Mouse (Mus musculus) embryo, embryonic 11.5 days (tissue): Measurements from ENCODE around the gene B3gnt8.
"Not testable (repeated sequence)": the region's sequence is repeated elsewhere in the genome, so short reads cannot be mapped to it uniquely, and the experiment has no call there.

Experiments
- DNase-seq: peaks from one replicate; pipeline ENCODE4 v3.0.0-alpha.2; 2012; ENCODE audit warnings: low read depth, low spot score

Gene B3gnt8

GRCm38 (mm10) chr7:25626509-25627430, at the start of gene B3gnt8:
Gene B3gnt8, plus strand, starts transcription at chr7:25626654.
- DNase-seq: no peak

- not testable (repeated sequence) for DNase-seq
Observed at GRCm38 (mm10) chr7:25576793-25577437, 49.5 kb upstream of the B3gnt8 start.

GRCm38 (mm10) chr7:25579441-25579840, 47.0 kb upstream of the B3gnt8 start:
- no peak for DNase-seq

- DNase-seq: no peak
Observed at GRCm38 (mm10) chr7:25582301-25582810, 44.1 kb upstream of the B3gnt8 start.

GRCm38 (mm10) chr7:25584651-25585050, 41.8 kb upstream of the B3gnt8 start:
- DNase-seq: no peak

- DNase-seq: no peak
Observed at GRCm38 (mm10) chr7:25585351-25586204, 40.9 kb upstream of the B3gnt8 start.

- no peak for DNase-seq
Observed at GRCm38 (mm10) chr7:25591226-25591625, 35.2 kb upstream of the B3gnt8 start.

- no peak for DNase-seq
Observed at GRCm38 (mm10) chr7:25593859-25594258, 32.6 kb upstream of the B3gnt8 start.

GRCm38 (mm10) chr7:25599663-25600062, 26.8 kb upstream of the B3gnt8 start:
- peak; percentile 65 for DNase-seq

GRCm38 (mm10) chr7:25600666-25601065, 25.8 kb upstream of the B3gnt8 start:
- DNase-seq: no peak

- DNase-seq: no peak
Observed at GRCm38 (mm10) chr7:25601346-25601745, 25.1 kb upstream of the B3gnt8 start.

- DNase-seq: no peak
Observed at GRCm38 (mm10) chr7:25606625-25607063, 19.8 kb upstream of the B3gnt8 start.

- DNase-seq: no peak
Observed at GRCm38 (mm10) chr7:25607196-25607595, 19.3 kb upstream of the B3gnt8 start.

GRCm38 (mm10) chr7:25610056-25610455, 16.4 kb upstream of the B3gnt8 start:
- DNase-seq: no peak

- DNase-seq: no peak
Observed at GRCm38 (mm10) chr7:25611501-25611900, 15.0 kb upstream of the B3gnt8 start.

GRCm38 (mm10) chr7:25614086-25614485, 12.4 kb upstream of the B3gnt8 start:
- DNase-seq: no peak

GRCm38 (mm10) chr7:25614831-25615705, 11.4 kb upstream of the B3gnt8 start:
- DNase-seq: no peak

- DNase-seq: no peak
Observed at GRCm38 (mm10) chr7:25615706-25616011, 10.8 kb upstream of the B3gnt8 start, which contains the start of gene Erich4. Gene Erich4, minus strand, starts transcription at chr7:25615892.

GRCm38 (mm10) chr7:25617376-25618160, 8.9 kb upstream of the B3gnt8 start:
- DNase-seq: no peak
